In the genomic region with DNA sequence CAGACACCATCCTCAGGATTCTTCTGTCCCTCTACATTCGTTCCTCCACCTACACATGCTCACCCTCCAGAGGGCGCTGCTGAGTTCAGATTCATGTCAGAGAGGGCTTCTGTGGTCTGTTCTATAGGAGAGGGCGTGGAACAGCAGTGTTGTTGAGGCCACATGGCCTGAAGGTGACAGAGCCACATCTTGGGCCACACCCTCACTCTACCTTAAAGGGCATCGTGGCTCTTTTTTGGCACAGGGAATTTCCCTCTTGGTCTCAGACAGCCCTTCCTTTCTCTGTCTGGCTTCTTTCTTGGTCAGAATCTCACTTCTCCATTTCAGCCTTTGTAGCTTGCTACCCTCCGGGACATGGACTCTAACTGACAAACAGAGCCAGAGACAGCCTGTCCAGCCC, we compare ENCODE assay signal across 9 mouse cellular contexts. TPM values are rescaled to one million over a fixed set of nuclear protein-coding genes. Genes with fewer than 3 reads are reported as not detected.
DNase-seq lines count a peak whose midpoint lies in the region.
"Had no signal": no experiment of that assay in that cellular context is flagged by ENCODE, and none has a peak within 500 bp of the region (broad histone marks: within the 10 kb centered on the region; RNA-seq: fewer than 3 reads in every experiment).

No protein-coding gene starts in this region.

- H3K27me3 ChIP-seq in embryonic facial prominence, embryonic 10.5 days (replicated peaks; ENCODE audit: low read depth, poor library complexity, severe bottlenecking), result no peaks in the 10 kb centered on the region
- H3K27me3 ChIP-seq: neural tube, embryonic 13.5 days had no signal

- peak; percentile 78 to 90 for DNase-seq in heart, adult 18-20 months
- no peak for DNase-seq in heart, postnatal 25 days (ENCODE audit: low spot score)
- peak; percentile 83 to 90 for DNase-seq in adrenal gland, postnatal 36 days
- DNase-seq in embryonic facial prominence, embryonic 10.5 days (ENCODE audit: low spot score), result peak; percentile 72
- peak; percentile 79 to 83 for DNase-seq in heart, postnatal 14 days
- peak; percentile 69 for DNase-seq in layer of hippocampus, postnatal 36 days
- peak; percentile 92 for DNase-seq in lung, postnatal 36 days
- peak; percentile 85 to 88 for DNase-seq in spleen, postnatal 36 days (ENCODE audit: low spot score in 2 of 2)

- H3K4me3 ChIP-seq in embryonic facial prominence, embryonic 10.5 days, result no peak overlapping the region
- H3K4me3 ChIP-seq: neural tube, embryonic 13.5 days had no signal

- H3K27ac ChIP-seq in embryonic facial prominence, embryonic 10.5 days (replicated peaks), result no peak overlapping the region
- H3K27ac ChIP-seq: neural tube, embryonic 13.5 days had no signal

- H3K9me3 ChIP-seq in embryonic facial prominence, embryonic 10.5 days, result 0 out of 2 replicates have a peak, but pooled peaks cover 5% of the 10 kb centered on the region
- H3K9me3 ChIP-seq: neural tube, embryonic 13.5 days had no signal

- 56% methylated on average over 5 of the region's 5 CpGs for WGBS in embryonic facial prominence, embryonic 10.5 days

- peaks cover 9% of the 10 kb centered on the region for H3K4me1 ChIP-seq in embryonic facial prominence, embryonic 10.5 days
- H3K4me1 ChIP-seq: neural tube, embryonic 13.5 days had no signal

- intact Hi-C loops in heart, postnatal 25 days (cut with DNase I), result loop anchor here (2.0 to 5.0 kb wide), 4 partner anchors 44 to 194 kb away; a partner anchor contains a TSS
- intact Hi-C loops in heart, postnatal 14 days (cut with DNase I), result loop anchor here (5.0 to 10.0 kb wide), 5 partner anchors 44 to 566 kb away; a partner anchor contains a TSS

- no peaks in the 10 kb centered on the region for H3K36me3 ChIP-seq in embryonic facial prominence, embryonic 10.5 days (replicated peaks)
- H3K36me3 ChIP-seq: neural tube, embryonic 13.5 days had no signal

RNA-seq across cellular contexts. Expression of a gene that starts 43.1 kb away (rescaled TPM):
- 10 to 100 TPM; 50.7 to 61.5 TPM for total RNA-seq in heart, adult 18-20 months (2021)
- total RNA-seq in heart, postnatal 25 days (2021), result 100 to 1,000 TPM; 132 to 168 TPM
- total RNA-seq in adrenal gland, postnatal 36 days (2021), result 10 to 100 TPM; 27.5 to 80.0 TPM
- polyA plus RNA-seq in embryonic facial prominence, embryonic 10.5 days (2016; fragmentation: Nextera tagmentation; extraction: Ambion mirVana), result 6.7 and 8.1 TPM in 2 replicates
- 100 to 1,000 TPM; 237 to 250 TPM for total RNA-seq in heart, postnatal 14 days (2021)
- 1 to 10 TPM; 5.6 to 7.8 TPM for total RNA-seq in layer of hippocampus, postnatal 36 days (2021)
